Mouse (Mus musculus): Measurements from ENCODE around the gene Gpank1. TPM values are rescaled to one million over a fixed set of nuclear protein-coding genes. Genes with fewer than 3 reads are reported as not detected.

The Gpank1 gene
- total and polyA plus RNA-seq, 3 experiments: 6.8 to 9.5 (median 8.5) TPM

- TF ChIP-seq POLR2A (IDR thresholded peaks at IDR 0.05; ENCODE audit: insufficient read depth, low read depth, low read length) (no peak), CTCF (IDR thresholded peaks at IDR 0.05) (no peak), EP300 (IDR thresholded peaks at IDR 0.05; ENCODE audit: insufficient read depth, low read depth, low read length) (no peak)
- 75% methylated on average over 3 of the region's 3 CpGs for WGBS
- no peak overlapping the region for H3K9ac ChIP-seq (ENCODE audit: low read depth, low read length)
Measured at GRCm38 (mm10) chr17:35173329-35173728, 52.1 kb downstream of the Gpank1 start.

More at GRCm38 (mm10) chr17:35173329-35173728, 52.1 kb downstream of the Gpank1 start:
- no peak overlapping the region for H3K4me3 ChIP-seq
- no peak overlapping the region for H3K27ac ChIP-seq
- H3K36me3 ChIP-seq (ENCODE audit: control insufficient read depth, insufficient read depth, low read length): no peaks in the 10 kb centered on the region
- no peaks in the 10 kb centered on the region; the same call in 1 of the 2 replicates for H3K4me1 ChIP-seq (ENCODE audit: control insufficient read depth, insufficient read depth, low read length)
- H3K79me2 ChIP-seq (replicated peaks; ENCODE audit: control insufficient read depth, insufficient read depth, low read length): no peaks in the 10 kb centered on the region
- intact Hi-C loops (cut with DNase I): no loop called here
- H3K27me3 ChIP-seq (ENCODE audit: control insufficient read depth, insufficient read depth, low read length): no peaks in the 10 kb centered on the region
- DNase-seq: no peak

Other genes starting within 250 kb of the Gpank1 start
Only the 30 nearest of the 42 such genes appear.
- 10 to 100 TPM; 17.3 to 21.3 TPM for gene Lsm2, start 139.6 kb upstream of the Gpank1 start, total RNA-seq (2021)
- 50.7 and 58.0 TPM in 2 replicates for gene Lsm2, start 139.6 kb upstream of the Gpank1 start, polyA plus RNA-seq (2012; rRNA removed)
- 10 to 100 TPM; 27.0 to 28.5 TPM for gene Vars, start 120.5 kb upstream of the Gpank1 start, total RNA-seq (2021)
- 32.7 and 39.2 TPM in 2 replicates for gene Vars, start 120.5 kb upstream of the Gpank1 start, polyA plus RNA-seq (2012; rRNA removed)
- 10 to 100 TPM; 10.0 to 10.9 TPM for gene Vwa7, start 104.9 kb upstream of the Gpank1 start, total RNA-seq (2021)
- gene Vwa7, start 104.9 kb upstream of the Gpank1 start, polyA plus RNA-seq (2012; rRNA removed): 7.5 and 10.2 TPM in 2 replicates
- not detected for gene Sapcd1, start 93.4 kb upstream of the Gpank1 start, total RNA-seq (2021)
- 0.20 and 0.67 TPM in 2 replicates for gene Sapcd1, start 93.4 kb upstream of the Gpank1 start, polyA plus RNA-seq (2012; rRNA removed)
- gene Msh5, start 74.7 kb upstream of the Gpank1 start, total RNA-seq (2021): under 1 TPM; 0.23 to 0.29 TPM
- gene Msh5, start 74.7 kb upstream of the Gpank1 start, polyA plus RNA-seq (2012; rRNA removed): 1.00 and 1.2 TPM in 2 replicates
- gene Clic1, start 71.5 kb upstream of the Gpank1 start, total RNA-seq (2021): 10 to 100 TPM; 32.5 to 33.1 TPM
- gene Clic1, start 71.5 kb upstream of the Gpank1 start, polyA plus RNA-seq (2012; rRNA removed): 44.4 and 51.6 TPM in 2 replicates
- 10 to 100 TPM; 20.0 to 20.5 TPM for gene Ddah2, start 62.4 kb upstream of the Gpank1 start, total RNA-seq (2021)
- gene Ddah2, start 62.4 kb upstream of the Gpank1 start, polyA plus RNA-seq (2012; rRNA removed): 31.4 and 40.8 TPM in 2 replicates
- gene Ly6g6c, start 56.1 kb upstream of the Gpank1 start, total RNA-seq (2021): under 1 TPM; 0.34 to 0.55 TPM
- gene Ly6g6c, start 56.1 kb upstream of the Gpank1 start, polyA plus RNA-seq (2012; rRNA removed): 0.23 and 0.64 TPM in 2 replicates
- 1 to 10 TPM in 1 of 2 experiments, under 1 TPM in 1; 0.31 to 2.4 TPM for gene Mpig6b, start 55.3 kb upstream of the Gpank1 start, total RNA-seq (2021)
- 0.32 and 1.4 TPM in 2 replicates for gene Mpig6b, start 55.3 kb upstream of the Gpank1 start, polyA plus RNA-seq (2012; rRNA removed)
- not detected for gene Ly6g6e, start 44.6 kb upstream of the Gpank1 start, total RNA-seq (2021)
- 0.41 TPM in 1 of 2 replicates, not detected in the other for gene Ly6g6e, start 44.6 kb upstream of the Gpank1 start, polyA plus RNA-seq (2012; rRNA removed)
- under 1 TPM in 1 of 2 experiments, not detected in 1; 0.61 TPM for gene Ly6g6d, start 43.4 kb upstream of the Gpank1 start, total RNA-seq (2021)
- 1.3 and 1.6 TPM in 2 replicates for gene Ly6g6d, start 43.4 kb upstream of the Gpank1 start, polyA plus RNA-seq (2012; rRNA removed)
- not detected for gene Ly6g6f, start 35.8 kb upstream of the Gpank1 start, total RNA-seq (2021)
- 0.27 TPM in 1 of 2 replicates, not detected in the other for gene Ly6g6f, start 35.8 kb upstream of the Gpank1 start, polyA plus RNA-seq (2012; rRNA removed)
- gene Abhd16a, start 32.2 kb upstream of the Gpank1 start, total RNA-seq (2021): 10 to 100 TPM; 53.2 to 62.5 TPM
- 95.7 and 98.2 TPM in 2 replicates for gene Abhd16a, start 32.2 kb upstream of the Gpank1 start, polyA plus RNA-seq (2012; rRNA removed)
- not detected for gene Ly6g5c, start 13.2 kb upstream of the Gpank1 start, total RNA-seq (2021)
- gene Ly6g5c, start 13.2 kb upstream of the Gpank1 start, polyA plus RNA-seq (2012; rRNA removed): not detected in 2 replicates
- gene Ly6g5b, start 6.0 kb upstream of the Gpank1 start, total RNA-seq (2021): under 1 TPM in 1 of 2 experiments, not detected in 1; 0.36 TPM
- 0.23 and 0.35 TPM in 2 replicates for gene Ly6g5b, start 6.0 kb upstream of the Gpank1 start, polyA plus RNA-seq (2012; rRNA removed)
- gene Csnk2b, start 598 bp downstream of the Gpank1 start, total RNA-seq (2021): 100 to 1,000 TPM; 149 to 170 TPM
- gene Csnk2b, start 598 bp downstream of the Gpank1 start, polyA plus RNA-seq (2012; rRNA removed): 297 and 301 TPM in 2 replicates
- 10 to 100 TPM; 30.2 to 31.3 TPM for gene D17H6S53E, start 4.9 kb downstream of the Gpank1 start, total RNA-seq (2021)
- gene D17H6S53E, start 4.9 kb downstream of the Gpank1 start, polyA plus RNA-seq (2012; rRNA removed): 7.7 and 11.8 TPM in 2 replicates
- gene Apom, start 10.6 kb downstream of the Gpank1 start, total RNA-seq (2021): not detected
- not detected in 2 replicates for gene Apom, start 10.6 kb downstream of the Gpank1 start, polyA plus RNA-seq (2012; rRNA removed)
- 100 to 1,000 TPM; 216 to 252 TPM for gene Bag6, start 13.7 kb downstream of the Gpank1 start, total RNA-seq (2021)
- 140 and 150 TPM in 2 replicates for gene Bag6, start 13.7 kb downstream of the Gpank1 start, polyA plus RNA-seq (2012; rRNA removed)
- gene Prrc2a, start 43.4 kb downstream of the Gpank1 start, total RNA-seq (2021): 100 to 1,000 TPM; 132 to 139 TPM
- gene Prrc2a, start 43.4 kb downstream of the Gpank1 start, polyA plus RNA-seq (2012; rRNA removed): 183 and 197 TPM in 2 replicates
- 1 to 10 TPM; 2.9 to 3.9 TPM for gene Aif1, start 54.6 kb downstream of the Gpank1 start, total RNA-seq (2021)
- 1.5 and 2.0 TPM in 2 replicates for gene Aif1, start 54.6 kb downstream of the Gpank1 start, polyA plus RNA-seq (2012; rRNA removed)
- 1 to 10 TPM; 4.1 to 4.5 TPM for gene Lst1, start 67.0 kb downstream of the Gpank1 start, total RNA-seq (2021)
- gene Lst1, start 67.0 kb downstream of the Gpank1 start, polyA plus RNA-seq (2012; rRNA removed): 7.2 and 11.3 TPM in 2 replicates
- gene Ltb, start 73.0 kb downstream of the Gpank1 start, total RNA-seq (2021): 1 to 10 TPM; 1.3 TPM
- 2.0 and 5.2 TPM in 2 replicates for gene Ltb, start 73.0 kb downstream of the Gpank1 start, polyA plus RNA-seq (2012; rRNA removed)
- under 1 TPM in 1 of 2 experiments, not detected in 1; 0.34 TPM for gene Tnf, start 80.6 kb downstream of the Gpank1 start, total RNA-seq (2021)
- 0.38 and 0.80 TPM in 2 replicates for gene Tnf, start 80.6 kb downstream of the Gpank1 start, polyA plus RNA-seq (2012; rRNA removed)
- gene Lta, start 83.9 kb downstream of the Gpank1 start, total RNA-seq (2021): under 1 TPM in 1 of 2 experiments, not detected in 1; 0.23 TPM
- 0.12 TPM in 1 of 2 replicates, not detected in the other for gene Lta, start 83.9 kb downstream of the Gpank1 start, polyA plus RNA-seq (2012; rRNA removed)
- not detected for gene Gm16181, start 99.4 kb downstream of the Gpank1 start, total RNA-seq (2021)
- 2.1 and 3.2 TPM in 2 replicates for gene Gm16181, start 99.4 kb downstream of the Gpank1 start, polyA plus RNA-seq (2012; rRNA removed)
- gene Atp6v1g2, start 112.2 kb downstream of the Gpank1 start, total RNA-seq (2021): 1 to 10 TPM; 3.0 to 3.2 TPM
- 6.4 and 10.1 TPM in 2 replicates for gene Atp6v1g2, start 112.2 kb downstream of the Gpank1 start, polyA plus RNA-seq (2012; rRNA removed)
- 1 to 10 TPM; 6.5 to 8.2 TPM for gene Nfkbil1, start 114.3 kb downstream of the Gpank1 start, total RNA-seq (2021)
- 3.9 and 5.0 TPM in 2 replicates for gene Nfkbil1, start 114.3 kb downstream of the Gpank1 start, polyA plus RNA-seq (2012; rRNA removed)
- 10 to 100 TPM; 82.3 to 83.4 TPM for gene Ddx39b, start 120.3 kb downstream of the Gpank1 start, total RNA-seq (2021)
- gene Ddx39b, start 120.3 kb downstream of the Gpank1 start, polyA plus RNA-seq (2012; rRNA removed): 148 and 178 TPM in 2 replicates
- 100 to 1,000 TPM; 105 to 131 TPM for gene H2-D1, start 141.3 kb downstream of the Gpank1 start, total RNA-seq (2021)
- gene H2-D1, start 141.3 kb downstream of the Gpank1 start, polyA plus RNA-seq (2012; rRNA removed): 222 and 286 TPM in 2 replicates

Data from heart, adult 2 months (tissue).